Mouse (Mus musculus): ENCODE measurements around the gene Det1.

Det1 gene

GRCm38 (mm10) chr7:78778741-78779140 is 68.3 kb downstream of the Det1 start:
- DNase-seq = no peak
